Mouse (Mus musculus): ENCODE measurements at regions not wholly inside any gene's neighbourhood (a gene's known extent, or its start where the extent isn't known, plus 50 kb on each side); places are given as distances from the start of the nearest gene placed in this dataset.

DNA sequence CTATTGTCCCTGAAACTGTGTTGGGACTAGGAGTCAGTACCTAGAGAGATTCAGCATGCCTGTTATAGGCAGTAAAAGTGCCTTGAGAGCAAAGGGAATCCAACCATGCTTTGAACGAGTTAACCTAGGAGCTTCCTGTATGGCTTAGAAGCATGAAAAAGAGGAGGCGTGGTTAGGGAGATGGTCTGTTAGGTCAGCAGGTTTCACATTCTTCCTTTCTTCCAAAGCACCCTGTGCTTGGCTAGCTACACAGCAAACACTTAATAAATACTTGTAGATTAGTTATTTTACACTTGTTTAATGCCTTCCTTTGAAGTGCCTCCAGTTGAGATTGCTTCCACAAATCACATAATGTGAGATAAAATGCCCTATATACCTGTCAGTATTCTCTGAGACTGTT is 284.9 kb upstream of the Adgra3 start:
- DNase-seq, result no peak
- 74% methylated on average over 2 of the region's 2 CpGs for WGBS
- no peak overlapping the region for H3K27ac ChIP-seq (ENCODE audit: insufficient read depth, low read length)
- no peak overlapping the region for H3K4me3 ChIP-seq (replicated peaks; ENCODE audit: insufficient read depth, low read depth, low read length)
- no peaks in the 10 kb centered on the region for H3K27me3 ChIP-seq (ENCODE audit: control insufficient read depth, insufficient read depth, low read length)
- TF ChIP-seq POLR2A (IDR thresholded peaks at IDR 0.05; ENCODE audit: borderline replicate concordance, insufficient read depth, low read length) (no peak), CTCF (IDR thresholded peaks at IDR 0.05; ENCODE audit: borderline replicate concordance, insufficient read depth, low read depth, low read length) (no peak)
- H3K4me1 ChIP-seq (ENCODE audit: control insufficient read depth, insufficient read depth, low read length), result no peaks in the 10 kb centered on the region

DNA sequence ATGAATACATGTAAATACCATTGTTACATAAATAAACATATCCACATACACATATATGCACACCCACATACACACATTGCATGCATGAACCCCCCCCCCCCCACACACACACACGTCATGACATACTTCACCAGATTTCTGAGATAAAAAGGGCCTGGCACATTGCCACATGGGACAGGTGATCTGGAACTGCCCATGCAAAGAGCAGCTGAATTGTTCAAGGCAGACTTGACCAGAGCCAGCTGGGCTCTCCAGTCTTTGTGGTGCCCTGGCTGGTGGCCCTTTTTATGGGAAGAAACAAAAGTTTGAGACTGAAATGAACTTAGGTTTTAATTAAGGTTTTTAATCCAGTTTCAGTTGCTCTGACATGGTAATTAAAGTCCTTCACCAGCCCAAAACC is 250.7 kb upstream of the Adgra3 start:
- TF ChIP-seq POLR2A (IDR thresholded peaks at IDR 0.05; ENCODE audit: borderline replicate concordance, insufficient read depth, low read length) (no peak), CTCF (IDR thresholded peaks at IDR 0.05; ENCODE audit: borderline replicate concordance, insufficient read depth, low read depth, low read length) (no peak)
- Histone ChIP-seq H3K4me3 (replicated peaks; ENCODE audit: insufficient read depth, low read depth, low read length) (no peak overlapping the region), H3K27me3 (ENCODE audit: control insufficient read depth, insufficient read depth, low read length) (no peaks in the 10 kb centered on the region), H3K27ac (ENCODE audit: insufficient read depth, low read length) (no peak overlapping the region), H3K4me1 (ENCODE audit: control insufficient read depth, insufficient read depth, low read length) (no peaks in the 10 kb centered on the region)
- DNase-seq, result no peak
- WGBS, result 5% methylated on average over 1 of the region's 1 CpGs

DNA sequence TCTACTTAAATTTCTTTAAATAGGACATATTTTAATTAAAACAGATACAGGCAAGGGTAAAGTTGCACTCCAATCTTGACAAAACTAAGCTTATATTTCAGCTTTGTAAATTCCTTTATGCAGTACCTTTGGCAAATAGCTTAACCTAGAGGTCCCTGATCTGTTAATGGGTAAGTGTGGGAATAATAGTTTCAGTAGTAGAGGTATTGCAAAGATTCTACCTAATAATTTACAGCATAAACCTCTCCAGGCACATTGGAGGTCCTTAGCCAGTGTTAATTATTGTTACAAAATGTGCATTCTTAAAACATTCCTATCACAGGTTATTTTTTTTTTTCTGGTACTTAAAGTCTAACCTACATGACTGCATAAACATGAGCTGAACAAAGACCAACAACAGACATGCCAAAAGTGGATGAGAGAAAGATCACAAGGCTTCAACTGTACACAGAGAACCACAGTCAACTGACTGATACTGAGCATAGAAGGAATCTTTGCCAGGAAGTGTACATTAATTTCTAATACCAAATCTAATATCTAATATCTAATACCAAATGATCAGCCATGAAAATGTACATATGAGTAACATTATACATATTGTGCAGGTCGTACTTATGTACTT is 245.2 kb upstream of the Adgra3 start:
- WGBS, result 63% methylated on average over 1 of the region's 1 CpGs
- Histone ChIP-seq H3K4me1 (ENCODE audit: control insufficient read depth, insufficient read depth, low read length) (no peaks in the 10 kb centered on the region), H3K27me3 (ENCODE audit: control insufficient read depth, insufficient read depth, low read length) (no peaks in the 10 kb centered on the region), H3K4me3 (replicated peaks; ENCODE audit: insufficient read depth, low read depth, low read length) (no peak overlapping the region), H3K27ac (ENCODE audit: insufficient read depth, low read length) (no peak overlapping the region)
- no peak for DNase-seq
- TF ChIP-seq CTCF (IDR thresholded peaks at IDR 0.05; ENCODE audit: borderline replicate concordance, insufficient read depth, low read depth, low read length) (no peak), POLR2A (IDR thresholded peaks at IDR 0.05; ENCODE audit: borderline replicate concordance, insufficient read depth, low read length) (no peak)

DNA sequence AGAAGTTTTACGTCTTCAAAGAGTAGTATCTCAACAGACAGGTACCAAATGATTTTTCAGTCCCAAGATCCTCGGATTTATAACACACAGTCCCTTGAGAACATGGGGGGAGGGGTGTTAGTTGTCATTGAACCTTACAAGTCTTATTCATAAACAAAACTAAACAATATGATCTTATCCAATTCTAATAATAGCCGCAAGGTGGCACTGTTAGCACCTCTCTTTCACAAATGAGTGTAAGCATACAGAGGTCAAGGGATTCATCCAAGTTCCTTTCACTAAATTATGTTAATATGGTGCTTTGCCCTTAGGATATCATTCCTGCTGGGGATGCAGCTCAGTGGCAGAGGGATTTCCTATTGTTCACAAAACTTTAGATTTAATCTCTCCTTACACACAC is 235.0 kb upstream of the Adgra3 start:
- H3K27me3 ChIP-seq (ENCODE audit: control insufficient read depth, insufficient read depth, low read length), result no peaks in the 10 kb centered on the region
- WGBS, result 64% methylated on average over 3 of the region's 3 CpGs

DNA sequence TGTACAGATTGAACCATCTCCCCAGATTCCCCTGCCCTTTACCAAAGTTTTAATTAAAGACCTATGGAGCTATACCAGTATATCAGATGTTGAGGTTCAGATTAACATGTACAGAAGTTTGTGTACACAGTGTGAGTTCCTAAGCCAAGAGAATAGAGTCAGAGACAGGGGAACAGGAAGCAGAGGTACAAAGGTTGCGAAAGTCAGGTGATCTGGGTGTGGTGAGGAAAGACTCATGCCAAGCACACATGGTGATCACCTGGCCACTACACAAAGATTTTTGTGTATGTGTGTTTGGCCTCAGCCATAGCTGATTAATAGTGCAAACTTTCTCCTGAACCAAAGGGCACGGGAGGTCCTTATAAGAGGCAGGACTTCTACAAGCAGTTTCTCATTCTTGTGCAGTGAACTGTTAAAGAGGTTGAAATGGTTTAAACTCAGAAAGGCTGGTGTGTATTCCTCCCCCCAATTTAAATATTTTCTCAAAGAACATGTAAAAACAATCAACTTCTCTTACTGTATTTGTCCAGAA is 232.1 kb upstream of the Adgra3 start:
- no peak for DNase-seq
- Histone ChIP-seq H3K27me3 (ENCODE audit: control insufficient read depth, insufficient read depth, low read length) (no peaks in the 10 kb centered on the region), H3K4me3 (replicated peaks; ENCODE audit: insufficient read depth, low read depth, low read length) (no peak overlapping the region), H3K4me1 (ENCODE audit: control insufficient read depth, insufficient read depth, low read length) (no peaks in the 10 kb centered on the region), H3K27ac (ENCODE audit: insufficient read depth, low read length) (no peak overlapping the region)
- TF ChIP-seq POLR2A (IDR thresholded peaks at IDR 0.05; ENCODE audit: borderline replicate concordance, insufficient read depth, low read length) (no peak), CTCF (IDR thresholded peaks at IDR 0.05; ENCODE audit: borderline replicate concordance, insufficient read depth, low read depth, low read length) (no peak)
- WGBS, result 69% methylated on average over 2 of the region's 2 CpGs

More for the DNA sequence above, 235.0 kb upstream of the Adgra3 start:
- no peak for TF ChIP-seq POLR2A (IDR thresholded peaks at IDR 0.05; ENCODE audit: borderline replicate concordance, insufficient read depth, low read length)
- TF ChIP-seq CTCF (IDR thresholded peaks at IDR 0.05; ENCODE audit: borderline replicate concordance, insufficient read depth, low read depth, low read length), result no peak
- Histone ChIP-seq H3K27ac (ENCODE audit: insufficient read depth, low read length) (no peak overlapping the region), H3K4me1 (ENCODE audit: control insufficient read depth, insufficient read depth, low read length) (no peaks in the 10 kb centered on the region), H3K4me3 (replicated peaks; ENCODE audit: insufficient read depth, low read depth, low read length) (no peak overlapping the region)
- DNase-seq, result no peak

DNA sequence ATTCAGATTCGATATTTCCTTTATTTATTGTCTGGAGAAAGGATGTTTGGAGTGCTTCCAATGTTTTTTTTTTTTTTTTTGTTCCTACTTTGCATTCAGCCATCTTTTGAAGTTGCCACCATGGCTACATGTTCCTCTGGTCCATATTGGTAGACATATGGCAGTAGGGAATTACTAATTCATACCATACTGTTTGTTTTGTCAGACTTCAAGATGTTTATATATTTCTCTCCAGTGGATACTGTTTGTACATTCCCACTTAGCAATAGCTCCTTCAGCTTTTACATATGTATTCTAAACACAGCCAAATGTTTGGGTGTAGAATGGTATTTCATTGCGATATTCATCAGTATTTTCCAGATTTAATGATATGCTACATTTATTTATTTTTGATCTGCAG is 201.6 kb upstream of the Adgra3 start:
- WGBS, result 61% methylated on average over 2 of the region's 2 CpGs
- Histone ChIP-seq H3K4me3 (replicated peaks; ENCODE audit: insufficient read depth, low read depth, low read length) (no peak overlapping the region), H3K4me1 (ENCODE audit: control insufficient read depth, insufficient read depth, low read length) (no peaks in the 10 kb centered on the region), H3K27ac (ENCODE audit: insufficient read depth, low read length) (no peak overlapping the region), H3K27me3 (ENCODE audit: control insufficient read depth, insufficient read depth, low read length) (no peaks in the 10 kb centered on the region)
- DNase-seq, result no peak
- TF ChIP-seq POLR2A (IDR thresholded peaks at IDR 0.05; ENCODE audit: borderline replicate concordance, insufficient read depth, low read length) (no peak), CTCF (IDR thresholded peaks at IDR 0.05; ENCODE audit: borderline replicate concordance, insufficient read depth, low read depth, low read length) (no peak)

DNA sequence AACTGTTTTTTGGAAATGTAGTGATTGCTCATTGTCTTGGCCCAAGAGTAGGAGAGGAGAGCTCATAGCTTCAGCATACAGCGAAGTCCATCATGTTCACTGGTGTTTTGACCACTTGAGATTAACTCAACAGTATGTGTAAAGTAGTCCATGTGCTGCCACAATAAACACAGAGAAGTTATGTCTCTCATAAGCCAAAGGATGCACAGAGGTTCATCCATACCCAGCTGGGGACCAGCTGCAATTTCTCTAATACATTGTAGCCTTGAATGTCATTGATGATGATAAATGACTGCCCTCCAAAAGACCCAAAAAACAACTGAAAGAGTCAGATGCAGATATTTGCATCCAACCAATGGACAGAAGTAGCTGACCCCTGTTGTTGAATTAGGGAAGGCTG is 199.2 kb upstream of the Adgra3 start:
- H3K4me1 ChIP-seq (ENCODE audit: control insufficient read depth, insufficient read depth, low read length), result no peaks in the 10 kb centered on the region
- no peaks in the 10 kb centered on the region for H3K27me3 ChIP-seq (ENCODE audit: control insufficient read depth, insufficient read depth, low read length)
- no peak for DNase-seq
- WGBS, result 98% methylated on average over 1 of the region's 1 CpGs
- no peak for TF ChIP-seq POLR2A (IDR thresholded peaks at IDR 0.05; ENCODE audit: borderline replicate concordance, insufficient read depth, low read length)
- TF ChIP-seq CTCF (IDR thresholded peaks at IDR 0.05; ENCODE audit: borderline replicate concordance, insufficient read depth, low read depth, low read length), result no peak
- H3K4me3 ChIP-seq (replicated peaks; ENCODE audit: insufficient read depth, low read depth, low read length), result no peak overlapping the region
- no peak overlapping the region for H3K27ac ChIP-seq (ENCODE audit: insufficient read depth, low read length)

DNA sequence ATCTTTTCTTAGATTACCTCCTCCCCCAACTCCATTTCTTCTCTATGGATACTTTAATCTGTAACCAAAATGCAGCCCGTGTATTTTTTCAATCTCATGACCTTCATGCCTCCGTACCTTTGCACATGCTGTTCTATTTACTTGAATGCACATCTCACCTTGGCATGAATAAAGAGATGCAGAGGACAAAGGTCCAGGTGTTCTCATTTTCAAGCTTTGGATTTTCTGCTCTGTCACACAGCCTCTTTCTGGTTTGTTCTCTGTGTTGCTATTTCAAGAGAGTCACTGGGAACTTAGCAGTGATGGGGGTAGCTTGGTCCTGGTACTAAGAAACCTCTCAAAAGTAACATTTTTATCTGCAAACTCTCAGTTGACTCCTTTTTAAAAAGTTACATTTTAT is 175.3 kb upstream of the Adgra3 start:
- 88% methylated on average over 2 of the region's 2 CpGs for WGBS
- Histone ChIP-seq H3K4me1 (ENCODE audit: control insufficient read depth, insufficient read depth, low read length) (no peaks in the 10 kb centered on the region), H3K27me3 (ENCODE audit: control insufficient read depth, insufficient read depth, low read length) (no peaks in the 10 kb centered on the region), H3K4me3 (replicated peaks; ENCODE audit: insufficient read depth, low read depth, low read length) (no peak overlapping the region), H3K27ac (ENCODE audit: insufficient read depth, low read length) (no peak overlapping the region)
- no peak for DNase-seq
- TF ChIP-seq CTCF (IDR thresholded peaks at IDR 0.05; ENCODE audit: borderline replicate concordance, insufficient read depth, low read depth, low read length) (no peak), POLR2A (IDR thresholded peaks at IDR 0.05; ENCODE audit: borderline replicate concordance, insufficient read depth, low read length) (no peak)
